Mouse (Mus musculus) ES-E14 (cell line): ENCODE results near the gene Vmn1r119.
"Not testable (repeated sequence)": the region's sequence is repeated elsewhere in the genome, so short reads cannot be mapped to it uniquely, and the experiment has no call there.

Experiments used
- CHD2 ChIP-seq: IDR thresholded peaks from 2 replicates; pipeline ENCODE4 v1.6.1; 2014; ENCODE audit warnings: mild to moderate bottlenecking, low read depth, low read length, inconsistent platforms
- ZC3H11A ChIP-seq: IDR thresholded peaks from 2 replicates; pipeline ENCODE4 v1.6.1; 2012; ENCODE audit warnings: low read depth, mild to moderate bottlenecking, inconsistent platforms, low read length, borderline replicate concordance
- ZNF384 ChIP-seq: IDR thresholded peaks from 2 replicates; pipeline ENCODE4 v1.6.1; 2012; ENCODE audit warnings: low read depth, low read length, inconsistent platforms

DNA sequence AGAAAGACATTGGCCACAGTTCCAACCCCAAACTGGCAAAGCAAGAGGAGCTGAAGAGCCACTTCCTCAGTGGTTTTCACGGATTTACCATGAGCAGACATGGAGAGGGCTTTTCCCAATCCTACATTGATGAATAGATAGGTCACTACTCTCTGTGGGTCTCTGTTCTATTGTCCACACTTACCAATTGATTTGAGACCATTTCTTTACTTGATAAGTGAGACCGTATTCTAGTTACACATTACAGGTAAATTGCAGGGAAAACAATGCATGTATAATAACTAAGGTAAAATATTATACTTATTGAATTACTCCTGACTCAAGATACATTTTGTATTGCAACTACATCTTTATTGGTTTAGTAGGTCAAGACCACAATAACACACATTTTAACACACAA, at the start of gene Vmn1r119:
- TF ChIP-seq ZC3H11A, CHD2, ZNF384: not testable (repeated sequence)
